Mouse (Mus musculus) monocyte, adult 5-6 weeks (primary cell): Measurements from ENCODE around the gene Tmem62. TPM values are rescaled to one million over a fixed set of nuclear protein-coding genes. Genes with fewer than 3 reads are reported as not detected.
"Not testable (repeated sequence)": the region's sequence is repeated elsewhere in the genome, so short reads cannot be mapped to it uniquely, and the experiment has no call there.

ENCODE experiments used
- ATAC-seq: fragments of 153-309, 156-312 bp; replicated peaks from 2 replicates; pipeline ENCODE4 v1.8.0; 2017; ENCODE audit warnings: mild to moderate bottlenecking; ENCODE audit not compliant: low TSS enrichment, insufficient number of reproducible peaks, severe bottlenecking, poor library complexity, low FRiP score
- total RNA-seq: library from RNA; stranded (forward); fragments of 200-1000, 200-491, 200-594 nt; gene quantifications from 3 replicates; pipeline ENCODE4 v1.2.3, GENCODE M21; 2017

Gene Tmem62
- total RNA-seq, result 16.0 to 46.7 TPM (median 32.7 TPM) in 3 replicates

GRCm38 (mm10) chr2:120976990-120977925 lies at the start of gene Tmem62:
TSS of gene Tmem62 (plus strand) at chr2:120977017.
- peak; percentile 39 for ATAC-seq

GRCm38 (mm10) chr2:120933038-120933437 lies 43.8 kb upstream of the Tmem62 start:
- ATAC-seq, result no peak

- no peak for ATAC-seq
These were observed 25.6 kb upstream of the Tmem62 start for GRCm38 (mm10) chr2:120951208-120951607.

- no peak; the same call in 1 of the 2 replicates for ATAC-seq
These were observed 24.5 kb upstream of the Tmem62 start for GRCm38 (mm10) chr2:120952176-120952938.

GRCm38 (mm10) chr2:120959363-120959762 lies 17.5 kb upstream of the Tmem62 start:
- ATAC-seq, result no peak

- no peak for ATAC-seq
These were observed 17.0 kb upstream of the Tmem62 start for GRCm38 (mm10) chr2:120959827-120960226.

- no peak for ATAC-seq
These were observed 16.6 kb upstream of the Tmem62 start for GRCm38 (mm10) chr2:120960261-120960660.

- no peak for ATAC-seq
These were observed 13.7 kb upstream of the Tmem62 start for GRCm38 (mm10) chr2:120963110-120963509.

- ATAC-seq, result no peak
These were observed 11.3 kb upstream of the Tmem62 start for GRCm38 (mm10) chr2:120965486-120965885.

- ATAC-seq, result peak; percentile 3; the same call in 1 of the 2 replicates
These were observed 6.7 kb upstream of the Tmem62 start for GRCm38 (mm10) chr2:120970045-120970539.

- ATAC-seq, result peak; percentile 97
These were observed 6.2 kb upstream of the Tmem62 start, which contains the start of gene Ubr1 for GRCm38 (mm10) chr2:120970559-120971080. TSS of gene Ubr1 (minus strand) at chr2:120970715.

GRCm38 (mm10) chr2:120971766-120972165 lies 5.1 kb upstream of the Tmem62 start:
- ATAC-seq, result no peak

GRCm38 (mm10) chr2:120972257-120972656 lies 4.6 kb upstream of the Tmem62 start:
- ATAC-seq, result not testable (repeated sequence)

- ATAC-seq, result no peak
These were observed 3.9 kb upstream of the Tmem62 start for GRCm38 (mm10) chr2:120972964-120973363.

GRCm38 (mm10) chr2:120976308-120976707 lies 509 bp upstream of the Tmem62 start:
- no peak for ATAC-seq

- ATAC-seq, result no peak; the same call in 1 of the 2 replicates
These were observed 1.3 kb downstream of the Tmem62 start for GRCm38 (mm10) chr2:120977926-120978692.

- ATAC-seq, result no peak
These were observed 1.8 kb downstream of the Tmem62 start for GRCm38 (mm10) chr2:120978693-120979037.

GRCm38 (mm10) chr2:120979819-120980218 lies 3.0 kb downstream of the Tmem62 start:
- ATAC-seq, result no peak
